Mouse (Mus musculus): ENCODE data around the gene Gm28374.

DNA sequence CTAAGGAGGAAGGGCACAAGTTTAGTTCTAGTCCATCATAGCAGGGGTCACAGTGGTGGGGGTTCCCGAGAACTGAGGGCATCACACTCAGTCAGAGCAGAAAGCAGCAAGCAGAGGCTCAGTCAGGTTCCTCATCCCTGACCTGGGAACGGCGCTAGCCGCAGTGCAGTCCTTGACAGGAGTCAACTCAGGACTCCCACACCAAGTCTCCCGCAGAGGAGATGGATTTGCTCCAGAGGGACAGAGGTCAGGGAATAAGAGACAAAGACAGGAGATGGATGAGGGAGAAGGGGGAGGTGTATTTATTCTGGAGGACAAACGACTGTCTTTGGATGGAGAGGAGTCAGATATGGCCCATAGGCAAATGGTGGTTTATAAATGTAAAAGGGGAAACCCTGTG is 31.1 kb upstream of the Gm28374 start:
- no peak for TF ChIP-seq ZKSCAN1 (IDR thresholded peaks at IDR 0.05; ENCODE audit: borderline replicate concordance, low read depth, low read length)
- no peak for TF ChIP-seq CTCF (conservative IDR thresholded peaks at IDR 0.05 in 1 of 2, IDR thresholded peaks at IDR 0.05 in 1 of 2; ENCODE audit: low read depth in 2 of 2, low read length in 2 of 2)
- TF ChIP-seq CHD1 (IDR thresholded peaks at IDR 0.05; ENCODE audit: low read depth, low read length) = no peak
- TF ChIP-seq EP300 (IDR thresholded peaks at IDR 0.05; ENCODE audit: low read length) = no peak
- no peak for TF ChIP-seq MEF2A (IDR thresholded peaks at IDR 0.05; ENCODE audit: borderline replicate concordance, low read depth, low read length)
- TF ChIP-seq POLR2A (IDR thresholded peaks at IDR 0.05; ENCODE audit: low read depth, low read length) = no peak
- no peak for TF ChIP-seq ZNF384 (IDR thresholded peaks at IDR 0.05; ENCODE audit: low read depth, low read length)
- no peak for TF ChIP-seq TBP (conservative IDR thresholded peaks at IDR 0.05; ENCODE audit: low read depth, low read length)
- TF ChIP-seq SMC3 (IDR thresholded peaks at IDR 0.05; ENCODE audit: low read depth, low read length) = no peak
- TF ChIP-seq RAD21 (IDR thresholded peaks at IDR 0.05; ENCODE audit: low read depth, low read length) = no peak
- no peak for TF ChIP-seq MAFK (IDR thresholded peaks at IDR 0.05; ENCODE audit: insufficient replicate concordance, low read length)
- no peak for TF ChIP-seq MAX (IDR thresholded peaks at IDR 0.05; ENCODE audit: low read length)

Data from CH12.LX (cell line).